Mouse (Mus musculus) monocyte, adult 59 days (primary cell): ENCODE results near the gene Gm5580. TPM values are rescaled to one million over a fixed set of nuclear protein-coding genes. Genes with fewer than 3 reads are reported as not detected.

ENCODE experiments used
- total RNA-seq, 2 experiments: library from RNA; stranded (reverse); gene quantifications; one replicate each; pipeline ENCODE4 v1.2.4; 2023

Gm5580 gene
- 1 to 10 TPM; 1.7 to 2.3 TPM for total RNA-seq

DNA sequence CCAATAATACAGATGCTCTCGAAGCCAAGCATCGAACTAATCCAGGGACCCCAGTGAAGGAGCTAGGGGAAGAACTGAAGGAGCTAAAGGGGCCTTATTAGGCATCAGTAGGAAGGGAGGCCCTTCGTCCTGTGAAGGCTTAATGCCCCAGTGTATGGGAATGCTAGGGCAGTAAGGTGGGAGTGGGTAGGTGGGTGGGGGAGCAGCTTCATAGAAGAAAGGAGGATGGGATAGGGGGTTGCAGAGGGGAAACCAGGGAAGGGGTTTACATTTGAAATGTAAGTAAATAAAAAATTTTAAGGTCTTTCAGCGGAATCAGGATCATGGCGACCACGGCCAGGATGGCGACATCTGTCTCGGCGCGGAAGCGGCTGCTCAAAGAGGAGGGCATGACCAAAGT, at the start of gene Gm5580:
Gm5580 (plus strand) TSS at position 301 of the 400 bp plus-strand sequence.

DNA sequence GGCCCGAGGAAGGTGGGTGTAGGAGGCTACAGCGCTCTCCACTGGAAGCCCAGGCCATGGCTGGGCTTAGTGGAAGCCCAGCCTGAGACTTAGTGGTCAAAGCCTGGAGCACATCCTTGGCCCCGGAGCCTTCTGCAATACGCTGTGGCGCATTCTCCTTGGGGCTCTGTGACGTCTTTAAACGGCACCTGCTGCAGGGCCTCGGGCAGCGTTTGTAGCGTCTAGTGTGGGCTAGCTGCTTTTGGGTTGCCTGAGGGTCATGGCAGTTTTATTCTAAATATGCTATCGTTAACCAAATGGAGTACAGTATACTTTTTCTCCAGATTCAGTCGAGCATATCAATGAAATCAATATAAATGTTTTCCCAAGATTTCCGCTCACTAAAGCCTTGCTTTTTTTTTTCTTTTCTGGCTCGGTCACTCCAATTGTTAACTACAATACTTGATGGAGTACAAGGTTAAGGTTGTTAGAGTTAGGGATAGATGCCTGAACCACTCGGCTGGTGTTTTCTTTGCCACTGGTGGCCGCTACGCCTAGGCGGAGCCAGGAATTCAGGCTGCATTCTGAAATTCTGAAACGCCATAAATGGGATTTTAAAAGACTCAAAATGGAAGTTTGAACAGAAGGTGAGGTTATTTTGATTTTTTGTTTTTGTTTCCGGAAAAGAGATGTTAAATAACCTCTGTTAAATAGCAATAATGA, 44.5 kb upstream of the Gm5580 start, which contains the start of gene Olfr212:
Olfr212 (plus strand) TSS at position 215 of the 702 bp plus-strand sequence.

DNA sequence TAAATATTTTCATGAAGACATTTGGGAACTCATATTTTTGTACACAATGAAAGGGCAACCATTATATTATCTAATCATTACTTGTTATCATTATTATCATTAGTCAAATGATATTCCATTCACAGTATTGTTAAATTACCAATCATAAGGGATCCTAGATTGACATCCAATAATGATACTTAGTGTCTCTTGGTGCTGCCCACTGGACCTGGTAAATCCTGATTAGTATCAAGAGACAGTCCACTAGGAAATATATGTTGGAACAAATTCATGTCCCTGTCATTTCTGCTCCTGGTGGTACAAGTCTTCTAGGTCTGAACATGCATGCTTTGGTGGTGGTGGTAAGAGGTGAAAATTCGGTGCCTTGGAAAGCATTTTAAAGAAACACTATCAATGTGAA, 12.8 kb upstream of the Gm5580 start, which contains the start of gene Olfr213:
Olfr213 (plus strand) TSS at position 301 of the 400 bp plus-strand sequence.

DNA sequence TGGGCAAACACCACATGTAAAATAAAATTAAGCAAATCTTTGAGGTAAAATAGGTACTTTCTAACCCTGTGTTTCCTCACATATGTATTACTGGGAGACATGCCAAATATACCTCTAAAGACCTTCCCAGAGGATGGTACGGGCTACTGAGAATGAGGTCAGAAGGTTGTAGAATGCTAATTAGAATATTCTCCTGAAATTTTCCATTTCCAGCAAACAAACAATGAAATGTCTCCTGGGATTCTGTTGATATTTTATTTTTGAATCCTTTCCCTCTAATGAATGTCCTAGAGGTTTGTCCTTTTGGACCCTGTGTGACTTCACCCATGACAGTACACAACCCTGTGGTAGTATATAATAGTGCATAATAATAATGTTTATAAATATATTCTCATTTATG, 3.0 kb downstream of the Gm5580 start, which contains the start of gene Olfr214:
Olfr214 (plus strand) TSS at position 301 of the 400 bp plus-strand sequence.

DNA sequence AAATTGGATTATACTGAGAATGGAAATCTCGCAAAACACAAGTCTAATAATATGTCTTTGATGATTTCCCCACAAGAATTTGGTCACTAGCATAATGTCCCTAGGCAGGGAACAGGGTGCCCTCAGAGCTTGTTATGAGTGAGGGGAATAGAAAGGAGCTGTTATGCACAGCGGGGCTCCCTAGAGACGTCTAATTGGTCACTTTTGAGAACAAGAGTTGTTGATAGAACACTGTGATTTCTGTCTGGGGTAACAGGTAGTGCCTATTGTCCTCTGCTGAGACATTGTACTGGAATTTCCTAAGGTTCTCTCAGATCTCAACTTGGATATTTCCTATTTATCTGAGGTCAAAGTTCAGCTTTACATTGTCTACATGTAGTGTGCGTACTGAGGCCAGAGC, 33.2 kb downstream of the Gm5580 start, which contains the start of gene Olfr215:
Olfr215 (minus strand) TSS at position 101 of the 400 bp plus-strand sequence.

Other genes starting within 250 kb of the Gm5580 start
- 10 to 100 TPM; 16.4 to 17.8 TPM for gene March8, start 213.1 kb upstream of the Gm5580 start, total RNA-seq
- gene Alox5, start 90.0 kb upstream of the Gm5580 start, total RNA-seq = 10 to 100 TPM; 20.0 to 29.5 TPM
- not detected for gene Olfr211, start 62.0 kb upstream of the Gm5580 start, total RNA-seq
- gene Olfr212, start 44.6 kb upstream of the Gm5580 start, total RNA-seq = under 1 TPM; 0.39 to 0.42 TPM
- gene Olfr213, start 12.7 kb upstream of the Gm5580 start, total RNA-seq = not detected
- gene Olfr214, start 3.1 kb downstream of the Gm5580 start, total RNA-seq = not detected
- not detected for gene Olfr215, start 33.1 kb downstream of the Gm5580 start, total RNA-seq
- gene Zfp422, start 77.9 kb downstream of the Gm5580 start, total RNA-seq = 10 to 100 TPM in 1 of 2 experiments, 1 to 10 TPM in 1; 8.7 to 10.5 TPM
- gene Depp1, start 99.5 kb downstream of the Gm5580 start, total RNA-seq = not detected
- gene Rassf4, start 122.8 kb downstream of the Gm5580 start, total RNA-seq = 100 to 1,000 TPM; 373 to 419 TPM
- under 1 TPM; 0.37 to 0.39 TPM for gene Tmem72, start 165.8 kb downstream of the Gm5580 start, total RNA-seq